Mouse (Mus musculus) lung, postnatal 36 days (tissue): ENCODE measurements around the gene Chmp6.

Experiments used
- DNase-seq: peaks from one replicate; pipeline ENCODE4 v3.0.0; 2022; ENCODE audit warnings: mixed read lengths

Chmp6 gene

GRCm38 (mm10) chr11:119912845-119913244, 396 bp upstream of the Chmp6 start:
- DNase-seq = peak; percentile 33

DNA sequence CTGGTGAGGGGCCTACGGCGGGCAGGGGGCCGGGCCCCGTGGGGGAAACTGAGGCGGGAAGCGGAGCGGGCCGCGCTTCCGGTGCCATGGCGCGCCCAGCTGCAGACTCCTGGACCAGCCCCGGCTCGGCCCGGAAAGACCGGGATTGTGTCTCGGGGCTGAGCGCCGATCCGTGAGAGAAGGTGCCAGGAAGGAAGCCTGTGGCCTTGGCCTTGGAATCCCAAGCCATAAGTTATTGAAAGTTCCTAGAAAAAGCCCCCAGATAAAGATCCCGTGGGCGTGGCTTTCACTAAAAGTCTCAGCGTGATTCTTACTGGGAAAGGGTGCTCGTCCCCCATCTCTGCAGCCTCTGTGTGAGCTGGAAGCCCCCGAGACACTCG, 684 bp downstream of the Chmp6 start:
- no peak for DNase-seq

- no peak for DNase-seq
These were observed 1.1 kb downstream of the Chmp6 start for GRCm38 (mm10) chr11:119914381-119914780.

DNA sequence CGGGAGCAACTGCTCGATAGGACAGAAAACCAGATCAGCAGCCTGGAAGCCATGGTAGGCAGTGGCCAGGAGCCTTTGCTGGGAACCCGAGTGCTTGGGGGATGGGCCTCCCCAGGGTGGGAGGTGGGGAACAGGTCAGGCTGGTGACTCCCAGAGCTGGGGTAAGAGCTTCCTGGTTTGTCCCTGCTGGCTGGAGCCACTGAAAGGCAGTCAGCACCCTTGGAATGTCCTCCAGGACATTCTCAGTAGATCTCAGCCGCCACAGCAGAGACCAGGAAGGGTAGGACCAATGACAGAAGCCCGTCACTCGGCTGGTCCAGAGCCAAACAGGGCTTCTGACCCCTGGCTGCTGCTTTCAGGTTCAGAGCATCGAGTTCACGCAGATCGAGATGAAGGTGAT, 2.4 kb downstream of the Chmp6 start:
- DNase-seq = peak; percentile 20

DNA sequence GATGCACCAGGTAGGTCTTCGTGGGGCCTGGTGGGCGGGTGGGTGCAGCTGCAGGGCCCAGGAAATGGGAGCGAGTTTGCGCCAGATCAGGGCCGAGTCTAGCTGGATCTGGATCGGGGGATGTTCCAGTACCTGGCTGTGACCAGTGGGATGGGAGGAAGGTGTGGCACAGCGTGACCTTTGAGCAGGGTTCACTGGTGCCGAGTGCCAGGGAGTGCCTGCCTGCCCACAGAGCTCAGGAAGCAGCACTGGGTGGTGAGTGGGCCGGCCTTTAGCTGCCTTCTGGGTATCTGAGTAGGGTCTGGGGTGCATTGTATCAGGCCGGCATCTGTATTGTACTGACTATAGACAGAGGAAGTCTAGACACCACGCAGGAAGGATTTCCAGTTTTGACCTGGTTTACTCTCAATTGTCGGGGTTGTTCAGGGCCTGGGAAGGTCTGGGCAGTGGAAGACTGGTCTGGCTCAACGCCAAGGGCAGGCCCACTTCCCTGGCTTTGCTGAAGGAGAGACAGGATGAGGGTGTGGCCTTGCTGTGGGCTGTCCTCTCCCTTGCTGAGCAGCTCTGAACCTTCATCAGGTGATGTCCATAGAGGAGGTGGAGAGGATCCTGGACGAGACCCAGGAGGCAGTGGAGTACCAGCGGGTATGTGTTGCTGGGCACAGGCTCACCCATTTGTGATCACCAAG, 3.0 kb downstream of the Chmp6 start:
- DNase-seq = peak; percentile 88

DNA sequence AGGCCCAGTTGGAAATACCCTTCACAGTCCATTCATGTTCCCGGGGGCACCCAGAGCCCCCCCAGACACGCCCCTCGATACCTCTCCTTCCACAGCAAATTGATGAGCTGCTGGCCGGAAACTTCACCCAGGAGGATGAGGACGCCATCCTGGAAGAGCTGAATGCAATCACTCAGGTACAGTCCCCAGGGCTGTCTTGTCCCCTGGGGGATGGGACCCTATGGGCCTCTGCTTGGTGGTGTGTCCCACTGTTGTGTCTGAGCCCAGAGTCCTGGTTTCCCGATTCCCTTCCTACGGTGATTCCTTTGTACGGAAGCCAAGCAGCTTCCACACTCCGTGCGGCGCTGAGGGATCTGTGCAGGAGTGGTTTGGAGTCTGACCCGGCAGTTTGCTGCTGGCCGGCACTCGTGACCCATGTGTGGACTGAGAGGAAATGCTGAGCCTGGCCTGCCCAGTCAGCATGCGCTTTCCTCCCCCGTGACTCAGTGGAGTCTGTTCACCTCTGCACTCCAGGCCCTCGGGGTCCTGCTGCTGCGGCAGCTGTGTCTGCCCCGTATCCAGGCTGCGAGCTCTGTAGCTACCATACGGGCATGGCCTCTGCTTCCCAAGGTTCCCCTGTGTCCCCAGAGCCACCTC, 3.7 kb downstream of the Chmp6 start:
- DNase-seq = no peak

- no peak for DNase-seq
These were observed 5.3 kb downstream of the Chmp6 start for GRCm38 (mm10) chr11:119918521-119918920.

GRCm38 (mm10) chr11:119919432-119919831, 6.2 kb downstream of the Chmp6 start:
- no peak for DNase-seq

- DNase-seq = peak; percentile 82
These were observed 6.7 kb downstream of the Chmp6 start for GRCm38 (mm10) chr11:119919897-119920296.

GRCm38 (mm10) chr11:119920668-119921067, 7.4 kb downstream of the Chmp6 start:
- DNase-seq = no peak

GRCm38 (mm10) chr11:119925176-119925575, 11.9 kb downstream of the Chmp6 start:
- peak; percentile 75 for DNase-seq

- no peak for DNase-seq
These were observed 13.5 kb downstream of the Chmp6 start for GRCm38 (mm10) chr11:119926762-119927161.

DNA sequence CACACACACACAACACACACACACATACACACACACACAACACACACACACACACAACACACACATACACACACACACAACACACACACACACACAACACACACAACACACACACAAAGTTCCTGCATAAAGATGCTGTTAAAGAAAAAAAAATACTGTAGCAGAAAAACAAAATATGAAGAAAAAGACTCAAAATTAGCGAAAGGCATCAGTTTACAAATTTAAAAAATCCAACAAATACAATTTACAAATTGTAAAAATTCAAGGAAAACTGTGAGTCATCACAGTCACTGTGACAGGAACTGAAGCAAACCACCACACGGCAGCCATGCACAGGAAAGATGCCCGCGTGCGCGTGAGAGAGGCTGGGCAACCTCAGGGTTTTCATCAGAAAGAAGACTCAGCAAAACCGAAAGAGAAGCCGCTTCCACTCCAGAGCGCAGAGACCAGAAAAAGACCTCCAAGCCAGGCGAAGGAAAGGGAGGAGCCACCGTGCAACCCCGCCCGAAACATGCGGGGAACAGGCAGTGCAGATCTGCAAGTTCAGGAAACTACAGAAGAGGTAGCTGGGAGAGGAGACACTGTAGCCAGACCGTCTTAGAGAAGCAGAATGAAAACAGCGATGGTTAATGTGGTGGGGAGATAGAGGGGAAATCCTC, 14.9 kb downstream of the Chmp6 start:
- peak; percentile 78 for DNase-seq

DNA sequence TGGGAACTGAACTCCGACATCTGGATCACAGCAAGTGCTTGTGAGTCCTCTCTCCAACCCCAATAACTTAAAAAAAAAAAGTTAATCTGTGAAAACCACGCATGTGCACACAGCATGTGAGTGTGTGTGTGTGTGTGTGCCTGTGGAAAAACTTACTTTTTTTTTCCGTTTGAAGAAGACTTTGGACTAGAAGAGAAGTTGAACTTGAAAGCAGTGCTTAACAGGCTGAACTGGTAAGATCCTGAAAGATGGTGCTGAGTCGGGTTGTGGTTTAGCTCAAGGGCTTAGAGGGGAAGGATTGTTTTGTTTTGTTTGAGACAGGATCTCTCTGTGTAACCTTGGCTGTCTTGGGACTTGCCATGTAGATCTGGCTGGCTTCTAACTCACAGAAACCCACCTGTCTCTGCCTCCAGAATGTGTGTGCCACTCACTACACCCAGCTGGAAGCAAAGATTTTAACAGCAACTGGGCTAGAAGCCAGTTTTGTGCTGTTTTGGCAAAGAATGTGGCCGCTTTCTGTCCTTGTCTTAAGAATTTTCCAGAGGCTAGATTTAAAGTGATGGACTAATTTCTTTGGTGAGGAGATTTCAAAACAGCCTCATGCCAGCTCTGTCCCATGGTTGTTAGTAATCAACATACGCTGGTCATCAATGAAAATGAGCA, 16.5 kb downstream of the Chmp6 start:
- DNase-seq = no peak

- no peak for DNase-seq
These were observed 18.6 kb downstream of the Chmp6 start for GRCm38 (mm10) chr11:119931809-119932208.

GRCm38 (mm10) chr11:119933142-119933541, 19.9 kb downstream of the Chmp6 start:
- no peak for DNase-seq

DNA sequence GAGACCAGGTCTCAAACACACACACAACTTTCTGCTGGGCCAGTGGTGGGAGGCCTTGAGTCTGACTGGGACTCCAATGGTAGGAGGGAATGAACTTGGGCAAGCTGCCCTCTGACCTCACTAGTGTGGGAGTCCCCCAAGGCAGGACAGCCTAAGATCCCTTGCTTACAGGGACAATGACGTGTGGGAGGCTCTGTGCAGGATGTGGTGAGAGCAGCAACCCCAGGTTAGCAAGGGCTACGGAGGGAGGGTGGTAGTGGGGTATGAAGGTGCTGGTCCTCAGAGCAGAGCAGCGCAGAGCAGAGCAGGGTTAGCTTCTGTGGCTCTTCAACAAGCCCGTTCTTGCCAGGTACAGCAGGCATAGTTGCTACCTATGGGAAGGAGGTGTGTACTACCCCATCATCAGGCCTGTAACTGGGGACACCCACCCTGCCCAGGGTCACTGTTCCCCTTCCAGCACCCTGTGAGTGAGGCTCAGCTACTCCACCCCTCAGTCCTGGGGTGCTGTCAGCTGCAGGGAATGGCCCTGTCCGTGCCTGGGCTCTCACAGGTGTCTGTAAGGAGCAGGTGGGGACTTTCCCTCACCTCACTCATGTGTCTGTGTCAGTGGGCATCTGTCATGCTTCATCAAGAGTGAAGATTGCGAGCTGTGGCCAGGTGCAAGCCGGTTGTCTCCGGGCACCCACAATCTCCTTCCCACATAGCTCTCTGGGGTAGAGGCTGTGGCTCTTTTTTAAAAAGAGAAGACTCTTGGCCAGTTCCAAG, 20.8 kb downstream of the Chmp6 start:
- no peak for DNase-seq

DNA sequence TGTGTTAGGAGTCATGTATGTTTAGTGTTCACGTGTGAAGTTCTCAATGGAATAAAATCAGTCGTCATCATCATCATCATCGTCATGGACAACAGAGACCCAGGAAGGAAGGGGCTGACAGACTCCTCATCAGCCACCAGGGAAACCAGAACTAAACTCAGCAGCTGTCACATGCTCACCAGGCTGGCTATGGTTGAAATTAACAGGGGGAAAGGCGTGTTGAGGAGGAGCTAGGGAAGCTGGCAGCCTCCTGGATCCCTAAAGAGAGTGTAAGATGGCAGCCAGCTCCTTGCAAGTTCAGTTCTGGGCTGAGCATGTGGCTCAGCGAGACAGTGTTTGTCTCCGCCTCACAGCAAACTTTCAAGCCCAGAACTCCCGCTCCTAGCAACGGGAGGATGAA, 21.5 kb downstream of the Chmp6 start:
- DNase-seq = no peak

DNA sequence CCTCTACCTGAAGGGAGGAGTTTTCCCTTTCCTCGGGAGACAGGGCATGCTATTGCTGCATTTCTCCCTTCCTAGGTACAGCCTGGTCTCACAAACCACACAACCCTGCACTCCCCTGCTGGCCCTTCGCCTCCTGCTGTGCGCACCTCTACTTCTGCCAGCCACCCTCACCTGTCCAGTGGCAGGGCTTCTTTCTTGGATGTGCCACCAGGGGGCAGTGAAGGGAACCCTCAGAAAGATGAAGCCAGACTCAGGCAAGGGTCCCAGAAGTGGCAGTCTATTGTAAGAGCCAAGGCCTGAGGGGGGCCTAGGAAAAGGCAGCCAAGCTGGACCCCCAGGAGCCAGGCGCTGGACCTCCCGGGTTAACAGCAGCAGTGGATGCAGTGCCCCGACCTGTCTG, 22.2 kb downstream of the Chmp6 start:
- peak; percentile 89 for DNase-seq

DNA sequence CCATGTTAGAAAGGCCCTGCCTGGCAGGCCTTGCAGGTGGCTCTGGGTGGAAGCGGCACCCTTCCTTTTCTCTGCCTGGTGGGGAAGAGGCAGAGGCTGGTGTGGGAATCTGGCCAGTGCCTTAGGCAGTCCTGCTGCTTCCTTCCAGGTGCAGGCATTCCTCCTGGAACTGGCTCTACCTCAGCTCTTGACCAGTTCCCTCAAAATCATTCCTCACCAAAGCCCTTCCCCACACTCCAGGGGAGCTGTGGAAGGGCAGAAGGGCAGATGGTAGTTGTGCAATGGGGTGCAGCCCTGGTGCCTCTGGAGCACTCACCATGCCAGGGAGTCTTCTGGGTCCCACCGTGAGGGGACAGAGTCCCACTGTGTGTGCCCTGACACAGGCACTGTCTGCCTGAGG, 23.2 kb downstream of the Chmp6 start:
- DNase-seq = no peak

DNA sequence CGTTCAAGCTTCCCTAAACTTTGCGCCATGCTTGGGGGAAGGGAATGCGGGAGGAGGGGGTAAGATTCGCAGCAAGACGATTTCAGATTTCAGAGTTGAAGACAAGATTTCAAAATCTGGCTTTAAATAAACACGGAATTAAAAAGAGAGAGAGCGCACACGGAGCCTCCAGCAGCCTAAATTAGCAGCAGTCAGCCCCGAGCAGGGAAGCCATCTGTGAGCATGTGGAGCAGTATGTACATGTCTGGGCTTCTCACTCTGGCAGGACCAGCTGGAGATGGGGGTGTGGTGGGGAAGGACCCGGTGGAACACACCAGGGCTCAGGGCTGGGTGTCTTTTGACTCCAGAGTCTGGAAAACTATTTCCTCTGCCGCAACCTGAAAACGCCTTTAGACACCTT, 24.0 kb downstream of the Chmp6 start:
- DNase-seq = no peak

DNA sequence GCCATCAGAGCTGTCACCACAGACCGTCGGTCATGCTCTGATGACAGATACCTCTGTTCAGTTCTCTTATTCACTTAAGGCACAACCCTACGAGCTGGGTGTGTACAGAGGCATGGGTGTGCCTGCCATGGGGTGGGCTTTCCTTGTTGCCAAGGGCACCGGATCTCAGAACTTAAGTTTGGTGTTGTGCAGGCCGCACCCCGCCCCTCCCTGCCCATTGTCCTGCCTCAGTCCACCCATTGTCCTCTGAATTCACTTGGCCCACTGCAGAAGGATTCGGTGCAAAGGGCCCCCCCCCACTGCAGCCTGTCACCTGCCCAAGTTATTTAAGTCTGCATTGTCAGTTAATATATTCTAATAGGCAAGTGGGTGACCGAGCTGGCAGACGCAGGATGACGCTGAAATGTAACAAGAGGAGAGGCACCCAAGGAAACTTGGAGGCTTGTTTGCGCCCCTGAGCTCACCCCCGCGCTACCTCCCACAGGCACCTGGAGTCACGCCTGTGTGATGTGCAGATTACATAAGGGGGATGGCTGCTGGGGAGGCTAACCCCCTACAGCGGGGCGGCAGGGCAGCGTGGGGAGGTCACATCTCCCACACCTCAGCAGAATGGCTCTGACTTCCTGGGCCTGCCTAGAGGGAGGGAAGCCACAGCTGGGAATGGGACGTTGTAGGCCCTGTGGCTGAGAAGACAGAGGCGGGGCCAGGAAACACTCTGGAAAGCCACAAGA, 24.7 kb downstream of the Chmp6 start:
- DNase-seq = peak; percentile 46
